ENCODE assay signal across 9 mouse cellular contexts in genomic region chr10:42581694-42582565, GRCm38 (mm10). TPM values are rescaled to one million over a fixed set of nuclear protein-coding genes. Genes with fewer than 3 reads are reported as not detected.
DNase-seq lines count a peak whose midpoint lies in the region; ATAC-seq and TF ChIP-seq lines count a peak whose summit lies in the region.
"Had no signal": no experiment of that assay in that cellular context is flagged by ENCODE, and none has a peak within 500 bp of the region (broad histone marks: within the 10 kb centered on the region; RNA-seq: fewer than 3 reads in every experiment).

No protein-coding gene starts in this region.

- peak overlapping the region; percentile 55 for H3K4me3 ChIP-seq in layer of hippocampus, adult 2 months
- 0 out of 2 replicates have a peak overlapping the region, but pooled peaks have one; percentile 11 for H3K4me3 ChIP-seq in brown adipose tissue, adult 24 weeks (ENCODE audit: insufficient read depth, low read depth, low read length)
- H3K4me3 ChIP-seq in forebrain, embryonic 12.5 days (replicated peaks), result peak overlapping the region; percentile 72
- H3K4me3 ChIP-seq in midbrain, embryonic 11.5 days (ENCODE audit: low read depth, low read length), result peak overlapping the region; percentile 61
- H3K4me3 ChIP-seq: erythroblast, embryonic 14.5 days had no signal

- H3K9ac ChIP-seq in forebrain, embryonic 12.5 days, result peak overlapping the region; percentile 97
- peak overlapping the region; percentile 85 for H3K9ac ChIP-seq in midbrain, embryonic 11.5 days (ENCODE audit: low read length)

- peaks cover 2% of the 10 kb centered on the region; the same call in 1 of the 2 replicates for H3K4me1 ChIP-seq in brown adipose tissue, adult 24 weeks (ENCODE audit: control insufficient read depth, insufficient read depth, insufficient read length, low read length)
- peaks cover 67% of the 10 kb centered on the region for H3K4me1 ChIP-seq in forebrain, embryonic 12.5 days
- H3K4me1 ChIP-seq in midbrain, embryonic 11.5 days (ENCODE audit: control insufficient read depth, insufficient read depth, low read length), result peaks cover 40% of the 10 kb centered on the region

- H3K36me3 ChIP-seq in forebrain, embryonic 12.5 days (replicated peaks), result peaks cover 7% of the 10 kb centered on the region
- no peaks in the 10 kb centered on the region for H3K36me3 ChIP-seq in midbrain, embryonic 11.5 days (ENCODE audit: control insufficient read depth, insufficient read depth, low read length)

- H3K27me3 ChIP-seq in forebrain, embryonic 12.5 days, result peaks cover 25% of the 10 kb centered on the region
- peaks cover 75% of the 10 kb centered on the region for H3K27me3 ChIP-seq in midbrain, embryonic 11.5 days (ENCODE audit: control insufficient read depth, insufficient read depth, low read length)

- ATAC-seq in forebrain, embryonic 12.5 days (ENCODE audit: low FRiP score), result no peak
- ATAC-seq in midbrain, embryonic 11.5 days (ENCODE audit: low FRiP score), result no peak
- ATAC-seq in cerebellum, adult (ENCODE audit: insufficient number of reproducible peaks, low FRiP score, low TSS enrichment), result no peak

- under 1% methylated on average over 44 of the region's 45 CpGs for WGBS in forebrain, embryonic 12.5 days
- WGBS in midbrain, embryonic 11.5 days, result under 1% methylated on average over 45 of the region's 45 CpGs

- peak overlapping the region; percentile 73 for H3K4me2 ChIP-seq in forebrain, embryonic 12.5 days
- peak overlapping the region; percentile 72 for H3K4me2 ChIP-seq in midbrain, embryonic 11.5 days

- peak overlapping the region; percentile 85; the same call in 1 of the 2 replicates for H3K27ac ChIP-seq in layer of hippocampus, adult 2 months
- H3K27ac ChIP-seq in brown adipose tissue, adult 24 weeks (replicated peaks; ENCODE audit: low read depth, low read length), result no peak overlapping the region
- H3K27ac ChIP-seq in forebrain, embryonic 12.5 days, result peak overlapping the region; percentile 90
- peak overlapping the region; percentile 61 for H3K27ac ChIP-seq in midbrain, embryonic 11.5 days (ENCODE audit: low read depth, low read length)

- H3K9me3 ChIP-seq in forebrain, embryonic 12.5 days, result no peaks in the 10 kb centered on the region
- H3K9me3 ChIP-seq in midbrain, embryonic 11.5 days (ENCODE audit: control insufficient read depth, low read length), result no peaks in the 10 kb centered on the region

- TF ChIP-seq CTCF in layer of hippocampus, adult 2 months (conservative IDR thresholded peaks at IDR 0.05), result no peak

- DNase-seq in layer of hippocampus, adult 2 months (ENCODE audit: low spot score in 2 of 2), result no peak
- no peak for DNase-seq in layer of hippocampus, postnatal 36 days
- DNase-seq in midbrain, embryonic 11.5 days (ENCODE audit: low spot score, missing footprints), result peak; percentile 98
- DNase-seq in yolk sac, embryonic 10.5 days (ENCODE audit: low spot score), result no peak
- DNase-seq in adrenal gland, postnatal 14 days, result no peak

RNA-seq across cellular contexts. Expression of gene Nr2e1, which starts 1.5 kb away (rescaled TPM):
- total RNA-seq in layer of hippocampus, adult 2 months (2021), result 10 to 100 TPM; 13.7 to 15.2 TPM
- total RNA-seq in layer of hippocampus, postnatal 36 days (2021), result 10 to 100 TPM; 14.1 TPM
- polyA plus RNA-seq in brown adipose tissue, adult 24 weeks (2012; ENCODE audit: insufficient read depth, insufficient read length, missing spikeins), result not detected in 2 replicates
- polyA plus RNA-seq in forebrain, embryonic 12.5 days (2016; fragmentation: Nextera tagmentation; extraction: Ambion mirVana), result 104 TPM in 2 replicates
- polyA plus RNA-seq in midbrain, embryonic 11.5 days (2014; fragmentation: Nextera tagmentation; extraction: Ambion mirVana), result 32.2 and 32.6 TPM in 2 replicates
- total RNA-seq in adrenal gland, postnatal 14 days (2021), result not detected in 2 replicates
- polyA plus RNA-seq: erythroblast, embryonic 14.5 days had no signal

RNA-seq across cellular contexts. Expression of gene Ostm1, which starts 1.7 kb away (rescaled TPM):
- total RNA-seq in layer of hippocampus, adult 2 months (2021), result 10 to 100 TPM; 53.0 to 54.7 TPM
- total RNA-seq in layer of hippocampus, postnatal 36 days (2021), result 10 to 100 TPM; 55.7 to 57.0 TPM
- polyA plus RNA-seq in brown adipose tissue, adult 24 weeks (2012; ENCODE audit: insufficient read depth, insufficient read length, missing spikeins), result 12.0 and 13.4 TPM in 2 replicates
- polyA plus RNA-seq in forebrain, embryonic 12.5 days (2016; fragmentation: Nextera tagmentation; extraction: Ambion mirVana), result 63.1 and 65.4 TPM in 2 replicates
- 28.5 and 29.2 TPM in 2 replicates for polyA plus RNA-seq in midbrain, embryonic 11.5 days (2014; fragmentation: Nextera tagmentation; extraction: Ambion mirVana)
- 20.4 and 25.2 TPM in 2 replicates for total RNA-seq in adrenal gland, postnatal 14 days (2021)

Comparison
In these comparisons a context has a peak if more than half of its experiments do, and no peak if none do; other contexts are left out.
1. H3K4me3 ChIP-seq: peak in every context shown above with its lines; median percentile 72 in forebrain, embryonic 12.5 days; 61 in midbrain, embryonic 11.5 days; 55 in layer of hippocampus, adult 2 months; 11 in brown adipose tissue, adult 24 weeks.
2. RNA of gene Nr2e1, which starts 1.5 kb away (total RNA-seq): 13.7 to 15.2 TPM in layer of hippocampus, adult 2 months and 14.1 TPM in layer of hippocampus, postnatal 36 days; not detected in adrenal gland, postnatal 14 days; every median in the first group is over 10 times any median in the second.